Mouse (Mus musculus) spleen, adult 2 months (tissue): ENCODE results near the gene Tmem248. TPM values are rescaled to one million over a fixed set of nuclear protein-coding genes. Genes with fewer than 3 reads are reported as not detected.

ENCODE experiments used
- DNase-seq, 2 experiments: peaks; one replicate each; pipeline versions ENCODE4 v3.0.0 to v3.0.0-alpha.2; 2012 to 2021; ENCODE audit warnings: low spot score in 2 of 2, low read depth in 1 of 2
- H3K27ac ChIP-seq: fragments of 200-500 bp; 2 replicates; pipeline ENCODE4 v1.5.1; 2012; ENCODE audit warnings: low read length, inconsistent platforms; ENCODE audit not compliant: insufficient read depth
- H3K27me3 ChIP-seq: fragments of 200-500 bp; 2 replicates; pipeline ENCODE4 v1.6.1; 2012; ENCODE audit warnings: mild to moderate bottlenecking, moderate library complexity, low read length, inconsistent platforms; ENCODE audit not compliant: control insufficient read depth, insufficient read depth
- H3K36me3 ChIP-seq: fragments of 200-500 bp; 2 replicates; pipeline ENCODE4 v1.6.1; 2012; ENCODE audit warnings: mild to moderate bottlenecking, low read length, inconsistent platforms; ENCODE audit not compliant: control insufficient read depth, insufficient read depth
- H3K4me1 ChIP-seq: fragments of 200-500 bp; 2 replicates; pipeline ENCODE4 v1.6.1; 2011; ENCODE audit warnings: inconsistent platforms; ENCODE audit not compliant: control insufficient read depth, insufficient read depth, insufficient read length
- H3K4me3 ChIP-seq: fragments of 200-500 bp; 2 replicates; pipeline ENCODE4 v1.5.1; 2011; ENCODE audit warnings: mild to moderate bottlenecking, inconsistent platforms; ENCODE audit not compliant: insufficient read depth, insufficient read length; ENCODE audit errors: extremely low read depth
- CTCF ChIP-seq: fragments of 200-500 bp; IDR thresholded peaks from 2 replicates; pipeline ENCODE4 v1.5.1; 2011; ENCODE audit warnings: mild to moderate bottlenecking, inconsistent platforms; ENCODE audit not compliant: insufficient read depth, insufficient read length, insufficient replicate concordance; ENCODE audit errors: extremely low read depth
- POLR2A ChIP-seq: fragments of 200-500 bp; IDR thresholded peaks from 2 replicates; pipeline ENCODE4 v1.6.1; 2011; ENCODE audit warnings: low read depth, low read length, inconsistent platforms
- WGBS: fragments of 180-500 bp; shearing (Covaris S2); methylation state at CpG from one replicate; pipeline ENCODE4 v1.1.7; 2018; 5-methylcytosine and 5-hydroxymethylcytosine counted together
- polyA plus RNA-seq: library from polyadenylated mRNA; depleted of rRNA; stranded (reverse); fragments of >200 nt; gene quantifications from 2 replicates; pipeline ENCODE4 v1.2.3, GENCODE M21; 2012; rRNA removed

The Tmem248 gene
- polyA plus RNA-seq: 18.6 and 26.9 TPM in 2 replicates

GRCm38 (mm10) chr5:130216781-130217180 is at the start of gene Tmem248:
Tmem248 (plus strand) TSS chr5:130217081.
- Histone ChIP-seq H3K36me3 (peaks cover 13% of the 10 kb centered on the region), H3K27ac (no peak within 1 kb of the TSS)

GRCm38 (mm10) chr5:130169109-130169508 is 47.8 kb upstream of the Tmem248 start:
- Histone ChIP-seq H3K4me1 (peaks cover 10% of the 10 kb centered on the region; the same call in 1 of the 2 replicates), H3K27me3 (no peaks in the 10 kb centered on the region), H3K36me3 (no peaks in the 10 kb centered on the region), H3K27ac (no peak overlapping the region), H3K4me3 (no peak overlapping the region)
- no peak for DNase-seq
- WGBS: 80% methylated on average over 6 of the region's 6 CpGs
- no peak for TF ChIP-seq CTCF
- no peak for TF ChIP-seq POLR2A

More at GRCm38 (mm10) chr5:130216781-130217180, at the start of gene Tmem248:
- no peak for TF ChIP-seq POLR2A
- TF ChIP-seq CTCF: no peak
- H3K4me1 ChIP-seq: no peaks in the 10 kb centered on the region
- H3K4me3 ChIP-seq: no peak within 1 kb of the TSS
- WGBS: 86% methylated on average over 7 of the region's 7 CpGs
- DNase-seq: no peak
- no peaks in the 10 kb centered on the region for H3K27me3 ChIP-seq

DNA sequence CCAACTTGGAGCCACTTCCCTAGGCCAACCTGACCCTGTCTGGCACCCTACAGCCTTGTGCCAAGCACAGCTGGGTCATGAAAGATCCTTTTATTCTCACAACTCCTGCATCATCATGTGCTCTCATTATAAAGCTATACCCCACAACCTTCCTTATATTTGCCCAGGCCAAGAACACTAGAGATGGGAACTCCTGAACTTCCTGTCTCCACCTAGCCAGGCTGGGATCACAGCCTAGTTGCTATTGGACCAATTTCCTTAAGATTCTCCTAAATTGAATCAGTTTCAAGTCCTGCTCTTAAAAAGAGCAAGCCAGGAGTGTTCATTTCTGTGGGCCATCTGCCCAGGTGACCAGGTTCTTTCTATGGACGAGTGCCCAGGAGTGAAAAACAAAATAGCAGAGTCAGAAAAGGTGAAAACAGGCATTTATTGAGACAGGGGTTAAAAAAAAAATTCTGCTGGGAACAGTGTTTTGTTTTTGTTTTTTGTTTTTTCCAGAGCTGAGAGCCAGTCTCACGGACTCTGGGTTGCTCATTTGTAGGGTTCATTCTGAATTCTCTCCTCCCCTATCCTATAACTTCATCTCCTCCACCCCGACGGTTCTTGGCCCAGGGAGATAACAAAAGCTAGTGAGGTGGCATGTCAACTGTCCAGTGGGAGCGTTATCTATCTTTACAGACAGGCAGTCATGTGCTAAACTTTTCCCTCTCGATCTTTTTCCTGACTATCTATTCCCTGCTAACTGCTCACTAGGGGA is 46.0 kb upstream of the Tmem248 start:
- WGBS: 21% methylated on average over 6 of the region's 6 CpGs
- Histone ChIP-seq H3K27me3 (no peaks in the 10 kb centered on the region), H3K36me3 (no peaks in the 10 kb centered on the region), H3K4me3 (peak overlapping the region; percentile 79), H3K4me1 (peaks cover 11% of the 10 kb centered on the region; the same call in 1 of the 2 replicates), H3K27ac (peak overlapping the region; percentile 94)
- TF ChIP-seq CTCF (no peak), POLR2A (no peak)
- no peak for DNase-seq

DNA sequence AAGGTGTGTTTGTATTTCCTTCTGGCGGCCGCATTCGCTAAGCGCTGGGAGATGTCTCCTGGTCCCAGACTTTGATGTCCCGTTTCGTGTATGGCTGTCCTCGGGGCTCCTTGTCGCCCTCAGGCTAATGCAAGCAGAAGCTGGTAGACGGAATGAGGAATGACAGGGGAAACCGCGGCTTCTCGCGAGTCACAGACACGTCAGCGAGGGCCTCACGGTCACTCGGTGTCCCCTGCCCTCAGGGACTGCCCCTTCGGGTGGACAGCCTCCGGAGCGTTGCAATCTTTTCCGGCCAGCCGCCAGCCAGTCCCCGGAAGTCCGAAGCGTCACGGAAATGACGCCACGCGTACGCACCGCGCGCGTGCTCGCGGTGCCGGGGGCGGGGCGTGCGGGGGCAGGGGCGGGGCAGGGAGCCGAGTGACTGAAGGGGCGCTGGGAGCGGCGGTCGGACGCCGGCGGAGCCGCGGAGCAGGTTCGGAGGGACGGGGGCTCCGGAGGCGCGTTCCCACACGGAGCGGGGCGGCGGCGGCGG is 45.4 kb upstream of the Tmem248 start, which contains the start of gene Rabgef1:
Gene Rabgef1, plus strand, starts transcription at position 376 of the 532 bp plus-strand sequence.
- 2% methylated on average over 46 of the region's 62 CpGs for WGBS
- Histone ChIP-seq H3K4me3 (peak within 1 kb of the TSS; percentile 79), H3K27ac (peak within 1 kb of the TSS; percentile 94), H3K4me1 (peaks cover 11% of the 10 kb centered on the region; the same call in 1 of the 2 replicates), H3K27me3 (no peaks in the 10 kb centered on the region), H3K36me3 (no peaks in the 10 kb centered on the region)
- TF ChIP-seq POLR2A (peak; percentile 97), CTCF (no peak)
- DNase-seq: peak; percentile 70 to 84

DNA sequence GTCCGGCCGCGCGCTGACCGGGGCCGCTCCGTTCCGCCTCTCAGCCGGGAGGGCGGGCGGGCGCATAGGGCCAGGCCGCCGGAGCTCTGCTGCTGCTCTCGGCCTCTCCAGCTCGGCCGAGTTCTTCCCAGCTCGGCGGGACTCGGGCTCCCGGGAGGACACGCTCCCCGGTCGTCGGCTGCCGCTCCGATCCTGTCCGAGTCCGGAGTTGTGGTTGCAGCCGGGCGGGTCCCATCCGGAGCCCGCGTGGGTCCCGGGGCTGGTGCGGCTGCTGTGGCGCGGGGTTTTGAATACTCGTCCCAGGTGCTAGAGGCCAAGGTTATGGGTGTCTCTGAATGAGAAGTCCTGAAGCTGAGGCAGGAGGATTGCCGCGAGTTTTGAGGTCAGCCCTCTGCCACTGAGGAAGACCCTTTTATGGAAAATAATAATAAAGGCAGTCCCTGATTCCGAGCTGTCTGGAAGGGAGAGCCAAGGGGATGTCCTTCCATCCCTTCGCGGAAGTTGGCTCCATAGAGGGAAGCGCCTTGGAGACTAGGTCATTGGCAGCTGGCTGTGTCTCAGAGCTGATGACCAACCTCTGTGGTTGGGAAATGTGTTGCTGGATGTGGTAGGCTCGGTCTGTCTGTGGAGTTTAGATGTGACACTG is 44.8 kb upstream of the Tmem248 start:
- H3K27ac ChIP-seq: peak overlapping the region; percentile 54; the same call in 1 of the 2 replicates
- 1% methylated on average over 35 of the region's 46 CpGs for WGBS
- no peaks in the 10 kb centered on the region for H3K27me3 ChIP-seq
- H3K36me3 ChIP-seq: no peaks in the 10 kb centered on the region
- TF ChIP-seq POLR2A (no peak), CTCF (no peak)
- H3K4me1 ChIP-seq: peaks cover 11% of the 10 kb centered on the region; the same call in 1 of the 2 replicates
- H3K4me3 ChIP-seq: peak overlapping the region; percentile 77
- peak in 1 of 2 experiments; percentile 45 for DNase-seq

- Histone ChIP-seq H3K36me3 (no peaks in the 10 kb centered on the region), H3K4me3 (no peak overlapping the region), H3K27ac (no peak overlapping the region), H3K4me1 (peaks cover 11% of the 10 kb centered on the region; the same call in 1 of the 2 replicates), H3K27me3 (no peaks in the 10 kb centered on the region)
- 92% methylated on average over 4 of the region's 4 CpGs for WGBS
- DNase-seq: no peak
- no peak for TF ChIP-seq CTCF
- TF ChIP-seq POLR2A: no peak
Measured at GRCm38 (mm10) chr5:130173012-130173411, 43.9 kb upstream of the Tmem248 start.

GRCm38 (mm10) chr5:130177871-130178270 is 39.0 kb upstream of the Tmem248 start:
- 87% methylated on average over 4 of the region's 4 CpGs for WGBS
- DNase-seq: no peak
- peaks cover 21% of the 10 kb centered on the region; the same call in 1 of the 2 replicates for H3K4me1 ChIP-seq
- TF ChIP-seq POLR2A (no peak), CTCF (no peak)
- no peak overlapping the region for H3K4me3 ChIP-seq
- no peaks in the 10 kb centered on the region for H3K36me3 ChIP-seq
- no peaks in the 10 kb centered on the region for H3K27me3 ChIP-seq
- no peak overlapping the region for H3K27ac ChIP-seq
